Mouse (Mus musculus): Measurements from ENCODE around the gene Six5. TPM values are rescaled to one million over a fixed set of nuclear protein-coding genes. Genes with fewer than 3 reads are reported as not detected.

Six5 gene
- polyA plus RNA-seq, 1 experiment from 2014 or later: 7.4 TPM

DNA sequence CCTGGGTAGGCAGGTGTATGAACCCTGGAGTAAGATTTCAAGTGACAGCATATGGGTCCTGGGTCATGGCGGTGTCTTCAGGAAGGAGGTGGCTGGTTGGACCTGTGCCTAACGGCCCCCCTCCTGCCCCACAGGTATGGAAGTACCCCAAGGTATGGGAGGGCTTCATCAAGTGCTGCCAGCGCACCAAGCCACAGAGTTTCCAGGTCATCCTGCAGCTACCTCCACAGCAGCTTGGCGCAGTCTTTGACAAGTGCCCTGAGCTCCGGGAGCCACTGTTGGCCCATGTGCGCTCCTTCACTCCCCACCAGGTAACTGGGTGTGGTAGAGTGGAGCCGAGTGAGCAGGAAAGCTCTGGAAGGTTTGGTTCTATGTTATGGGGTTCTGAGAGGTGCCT, 41.3 kb upstream of the Six5 start:
- Histone ChIP-seq H3K4me3 (ENCODE audit: low read depth, low read length) (no peak overlapping the region), H3K27ac (ENCODE audit: low read depth, low read length) (no peak overlapping the region), H3K27me3 (ENCODE audit: control insufficient read depth, insufficient read depth, low read length) (no peaks in the 10 kb centered on the region), H3K9ac (ENCODE audit: low read length) (no peak overlapping the region), H3K4me1 (ENCODE audit: control insufficient read depth, insufficient read depth, low read length) (no peaks in the 10 kb centered on the region; the same call in 1 of the 2 replicates), H3K9me3 (ENCODE audit: control insufficient read depth, low read length) (no peaks in the 10 kb centered on the region), H3K4me2 (ENCODE audit: low read depth) (no peak overlapping the region), H3K36me3 (ENCODE audit: control insufficient read depth, insufficient read depth, low read length) (peaks cover 21% of the 10 kb centered on the region)
- 90% methylated on average over 7 of the region's 7 CpGs for WGBS
- DNase-seq (ENCODE audit: low spot score) (no peak), ATAC-seq (ENCODE audit: insufficient read depth, low FRiP score, low TSS enrichment) (no peak)

DNA sequence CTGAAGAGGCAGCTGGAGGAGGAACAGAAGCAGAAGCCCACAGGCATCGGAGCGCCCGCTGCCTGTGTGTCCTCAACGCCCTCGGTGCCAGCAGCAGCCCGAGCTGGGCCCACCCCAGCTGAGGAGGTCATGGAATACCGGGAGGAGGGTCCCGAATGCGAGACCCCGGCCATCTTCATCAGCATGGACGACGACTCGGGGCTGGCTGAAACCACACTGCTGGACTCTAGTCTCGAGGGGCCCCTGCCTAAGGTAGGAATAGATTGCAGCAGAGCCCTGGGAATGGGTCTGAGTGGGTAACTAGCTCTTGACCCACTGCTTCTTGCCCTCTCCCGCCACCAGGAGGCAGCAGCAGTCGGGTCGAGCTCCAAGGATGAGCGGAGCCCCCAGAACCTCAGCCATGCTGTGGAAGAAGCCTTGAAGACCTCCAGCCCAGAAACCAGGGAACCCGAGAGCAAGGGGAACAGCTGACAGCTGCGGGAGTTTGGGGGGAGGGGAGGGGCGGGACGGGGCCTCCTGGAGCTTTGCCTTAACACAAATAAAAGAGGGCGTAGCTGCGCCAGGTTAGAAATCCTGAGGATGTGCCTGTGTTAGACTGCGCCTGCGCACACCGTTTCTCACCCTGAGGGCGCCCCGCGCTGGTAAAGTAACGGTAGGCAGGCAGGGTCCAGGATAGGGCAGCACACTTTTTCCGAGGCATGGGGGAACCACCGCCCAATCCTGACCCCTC, 40.2 kb upstream of the Six5 start, which contains the start of gene Rsph6a:
Gene Rsph6a, plus strand, starts transcription at position 644 of the 730 bp plus-strand sequence.
- Histone ChIP-seq H3K4me1 (ENCODE audit: control insufficient read depth, insufficient read depth, low read length) (no peaks in the 10 kb centered on the region; the same call in 1 of the 2 replicates), H3K27ac (ENCODE audit: low read depth, low read length) (no peak within 1 kb of the TSS), H3K9me3 (ENCODE audit: control insufficient read depth, low read length) (no peaks in the 10 kb centered on the region), H3K4me3 (ENCODE audit: low read depth, low read length) (peak within 1 kb of the TSS; percentile 10; the same call in 1 of the 2 replicates), H3K4me2 (ENCODE audit: low read depth) (peak within 1 kb of the TSS; percentile 42), H3K9ac (ENCODE audit: low read length) (peak within 1 kb of the TSS; percentile 35; the same call in 1 of the 2 replicates), H3K36me3 (ENCODE audit: control insufficient read depth, insufficient read depth, low read length) (peaks cover 13% of the 10 kb centered on the region), H3K27me3 (ENCODE audit: control insufficient read depth, insufficient read depth, low read length) (no peaks in the 10 kb centered on the region)
- WGBS: 19% methylated on average over 33 of the region's 33 CpGs
- ATAC-seq (ENCODE audit: insufficient read depth, low FRiP score, low TSS enrichment) (peak; percentile 80), DNase-seq (ENCODE audit: low spot score) (peak; percentile 84)

DNA sequence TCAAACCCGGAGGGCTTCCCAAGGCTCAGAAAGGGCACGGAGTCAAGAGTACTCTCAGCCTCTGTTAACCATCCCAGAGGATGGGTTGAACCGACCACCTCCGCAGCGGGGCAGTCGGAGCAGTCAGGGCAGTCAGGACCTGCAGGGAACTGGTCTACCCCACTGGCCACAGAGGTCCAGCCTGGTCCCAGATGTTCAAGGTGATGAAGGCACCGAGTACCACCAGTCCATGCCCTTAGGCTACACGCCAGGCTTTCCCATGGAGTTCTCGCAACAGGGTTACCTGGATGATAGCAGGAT, 39.7 kb upstream of the Six5 start:
- Histone ChIP-seq H3K4me1 (ENCODE audit: control insufficient read depth, insufficient read depth, low read length) (no peaks in the 10 kb centered on the region; the same call in 1 of the 2 replicates), H3K4me3 (ENCODE audit: low read depth, low read length) (no peak overlapping the region), H3K27ac (ENCODE audit: low read depth, low read length) (no peak overlapping the region), H3K9ac (ENCODE audit: low read length) (no peak overlapping the region), H3K27me3 (ENCODE audit: control insufficient read depth, insufficient read depth, low read length) (no peaks in the 10 kb centered on the region), H3K4me2 (ENCODE audit: low read depth) (peak overlapping the region; percentile 42), H3K36me3 (ENCODE audit: control insufficient read depth, insufficient read depth, low read length) (peaks cover 11% of the 10 kb centered on the region), H3K9me3 (ENCODE audit: control insufficient read depth, low read length) (no peaks in the 10 kb centered on the region)
- WGBS: 65% methylated on average over 9 of the region's 9 CpGs
- DNase-seq (ENCODE audit: low spot score): no peak
- ATAC-seq (ENCODE audit: insufficient read depth, low FRiP score, low TSS enrichment): 0 out of 2 replicates have a peak, but pooled peaks have one; percentile 31

DNA sequence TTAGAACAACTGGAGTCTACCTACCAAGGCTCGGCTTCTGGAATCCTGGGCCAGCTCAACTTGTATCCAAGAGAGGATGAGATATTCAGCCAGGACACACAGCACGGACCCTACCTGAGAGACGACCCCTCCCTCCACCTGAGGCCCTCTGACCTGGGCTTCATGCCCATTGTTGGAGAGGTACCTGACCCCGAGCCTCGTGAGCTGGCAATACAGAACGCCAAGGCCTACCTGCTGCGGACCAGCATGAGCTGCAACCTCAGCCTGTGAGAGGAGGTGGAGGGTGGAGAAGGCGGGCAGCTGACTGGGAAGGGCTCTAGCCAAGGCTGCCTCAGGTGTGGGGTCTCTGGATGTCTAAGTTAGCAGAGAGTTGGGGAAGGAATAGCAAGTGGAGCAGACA, 39.3 kb upstream of the Six5 start:
- Histone ChIP-seq H3K4me1 (ENCODE audit: control insufficient read depth, insufficient read depth, low read length) (no peaks in the 10 kb centered on the region; the same call in 1 of the 2 replicates), H3K9ac (ENCODE audit: low read length) (no peak overlapping the region), H3K9me3 (ENCODE audit: control insufficient read depth, low read length) (no peaks in the 10 kb centered on the region), H3K27me3 (ENCODE audit: control insufficient read depth, insufficient read depth, low read length) (no peaks in the 10 kb centered on the region), H3K4me2 (ENCODE audit: low read depth) (no peak overlapping the region), H3K36me3 (ENCODE audit: control insufficient read depth, insufficient read depth, low read length) (peaks cover 7% of the 10 kb centered on the region), H3K27ac (ENCODE audit: low read depth, low read length) (no peak overlapping the region), H3K4me3 (ENCODE audit: low read depth, low read length) (no peak overlapping the region)
- 90% methylated on average over 8 of the region's 8 CpGs for WGBS
- ATAC-seq (ENCODE audit: insufficient read depth, low FRiP score, low TSS enrichment) (no peak), DNase-seq (ENCODE audit: low spot score) (no peak)

DNA sequence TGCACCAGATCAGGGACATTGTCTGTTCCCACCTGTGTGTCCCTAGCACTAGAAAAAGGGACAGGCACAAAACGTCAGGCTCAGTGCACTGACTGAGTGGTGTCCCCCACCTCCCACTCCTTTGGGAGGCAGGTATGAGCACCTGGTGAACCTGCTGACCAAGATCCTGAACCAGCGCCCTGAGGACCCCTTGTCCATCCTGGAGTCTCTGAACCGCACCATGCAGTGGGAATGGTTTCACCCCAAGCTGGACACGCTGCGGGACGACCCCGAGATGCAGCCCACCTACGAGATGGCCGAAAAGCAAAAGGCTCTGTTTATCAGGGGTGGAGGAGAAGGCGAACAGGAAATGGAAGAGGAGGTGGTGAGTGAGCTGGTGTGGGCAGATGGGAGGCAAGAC, 37.0 kb upstream of the Six5 start:
- peaks cover 2% of the 10 kb centered on the region for H3K36me3 ChIP-seq (ENCODE audit: control insufficient read depth, insufficient read depth, low read length)
- no peaks in the 10 kb centered on the region; the same call in 1 of the 2 replicates for H3K4me1 ChIP-seq (ENCODE audit: control insufficient read depth, insufficient read depth, low read length)
- no peak overlapping the region for H3K4me2 ChIP-seq (ENCODE audit: low read depth)
- no peak for DNase-seq (ENCODE audit: low spot score)
- H3K9ac ChIP-seq (ENCODE audit: low read length): no peak overlapping the region
- ATAC-seq (ENCODE audit: insufficient read depth, low FRiP score, low TSS enrichment): no peak
- no peak overlapping the region for H3K4me3 ChIP-seq (ENCODE audit: low read depth, low read length)
- no peak overlapping the region for H3K27ac ChIP-seq (ENCODE audit: low read depth, low read length)
- WGBS: 90% methylated on average over 10 of the region's 10 CpGs
- H3K9me3 ChIP-seq (ENCODE audit: control insufficient read depth, low read length): no peaks in the 10 kb centered on the region
- no peaks in the 10 kb centered on the region for H3K27me3 ChIP-seq (ENCODE audit: control insufficient read depth, insufficient read depth, low read length)

DNA sequence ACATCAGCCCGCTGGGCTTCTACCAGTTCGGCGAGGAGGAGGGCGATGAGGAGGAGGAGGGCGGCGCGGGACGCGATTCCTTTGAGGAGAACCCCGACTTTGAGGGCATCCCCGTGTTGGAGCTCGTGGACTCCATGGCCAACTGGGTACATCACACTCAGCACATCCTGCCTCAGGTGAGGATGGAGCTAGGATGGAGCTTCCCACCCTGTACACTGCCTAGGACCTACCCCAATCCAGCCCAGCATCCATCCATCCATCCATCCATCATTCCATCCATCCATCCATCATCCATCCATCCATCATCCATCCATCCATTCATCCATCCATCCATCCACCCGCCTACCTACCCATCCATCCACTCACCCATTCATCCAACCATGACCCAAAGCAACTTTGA, 28.5 kb upstream of the Six5 start:
- peaks cover 25% of the 10 kb centered on the region for H3K27me3 ChIP-seq (ENCODE audit: control insufficient read depth, insufficient read depth, low read length)
- 48% methylated on average over 9 of the region's 13 CpGs for WGBS
- no peaks in the 10 kb centered on the region for H3K36me3 ChIP-seq (ENCODE audit: control insufficient read depth, insufficient read depth, low read length)
- H3K9ac ChIP-seq (ENCODE audit: low read length): no peak overlapping the region
- ATAC-seq (ENCODE audit: insufficient read depth, low FRiP score, low TSS enrichment): no peak
- no peak for DNase-seq (ENCODE audit: low spot score)
- H3K4me1 ChIP-seq (ENCODE audit: control insufficient read depth, insufficient read depth, low read length): no peaks in the 10 kb centered on the region
- H3K4me2 ChIP-seq (ENCODE audit: low read depth): no peak overlapping the region
- H3K4me3 ChIP-seq (ENCODE audit: low read depth, low read length): no peak overlapping the region
- no peak overlapping the region for H3K27ac ChIP-seq (ENCODE audit: low read depth, low read length)
- no peaks in the 10 kb centered on the region; the same call in 1 of the 2 replicates for H3K9me3 ChIP-seq (ENCODE audit: control insufficient read depth, low read length)

DNA sequence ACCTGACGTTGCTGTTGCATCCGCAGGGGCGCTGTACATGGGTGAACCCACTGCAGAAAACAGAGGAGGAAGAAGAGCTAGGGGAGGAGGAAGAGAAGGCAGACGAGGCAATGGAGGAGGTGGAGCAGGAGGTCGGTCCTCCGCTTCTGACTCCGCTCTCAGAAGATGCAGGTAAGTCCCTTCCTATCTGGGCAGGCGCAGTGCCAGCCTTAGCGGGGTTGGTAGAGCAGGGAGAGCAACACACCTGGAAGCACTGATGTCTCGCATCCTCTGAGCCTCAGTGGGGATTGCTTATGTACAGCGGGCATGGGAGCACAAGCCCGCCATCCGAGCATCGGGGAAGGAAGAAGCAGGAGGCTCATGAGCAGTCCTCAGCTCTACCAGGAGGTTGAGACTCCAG, 27.3 kb upstream of the Six5 start:
- H3K36me3 ChIP-seq (ENCODE audit: control insufficient read depth, insufficient read depth, low read length): no peaks in the 10 kb centered on the region
- H3K9me3 ChIP-seq (ENCODE audit: control insufficient read depth, low read length): no peaks in the 10 kb centered on the region; the same call in 1 of the 2 replicates
- no peaks in the 10 kb centered on the region for H3K4me1 ChIP-seq (ENCODE audit: control insufficient read depth, insufficient read depth, low read length)
- WGBS: 44% methylated on average over 14 of the region's 14 CpGs
- peaks cover 25% of the 10 kb centered on the region for H3K27me3 ChIP-seq (ENCODE audit: control insufficient read depth, insufficient read depth, low read length)
- H3K27ac ChIP-seq (ENCODE audit: low read depth, low read length): no peak overlapping the region
- H3K4me3 ChIP-seq (ENCODE audit: low read depth, low read length): no peak overlapping the region
- ATAC-seq (ENCODE audit: insufficient read depth, low FRiP score, low TSS enrichment): no peak
- no peak for DNase-seq (ENCODE audit: low spot score)
- H3K9ac ChIP-seq (ENCODE audit: low read length): no peak overlapping the region
- no peak overlapping the region for H3K4me2 ChIP-seq (ENCODE audit: low read depth)

DNA sequence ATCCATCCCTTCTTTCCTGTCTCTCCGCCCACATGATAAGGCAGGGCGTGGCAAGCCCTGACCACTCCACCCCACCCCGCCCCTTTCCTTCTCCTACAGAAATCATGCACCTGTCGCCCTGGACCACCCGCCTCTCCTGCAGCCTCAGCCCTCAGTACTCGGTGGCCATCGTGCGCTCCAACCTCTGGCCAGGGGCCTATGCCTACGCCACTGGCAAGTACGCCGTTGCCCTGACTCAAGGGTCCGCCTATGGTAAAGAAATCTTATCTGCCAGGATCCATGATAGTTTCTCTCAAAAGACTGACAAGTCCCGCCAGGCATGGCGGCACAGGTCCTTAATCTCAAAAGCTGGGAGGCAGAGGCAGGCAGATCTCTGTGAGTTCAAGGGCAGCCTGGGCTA, 26.5 kb upstream of the Six5 start:
- Histone ChIP-seq H3K4me1 (ENCODE audit: control insufficient read depth, insufficient read depth, low read length) (no peaks in the 10 kb centered on the region), H3K27ac (ENCODE audit: low read depth, low read length) (no peak overlapping the region), H3K9me3 (ENCODE audit: control insufficient read depth, low read length) (no peaks in the 10 kb centered on the region; the same call in 1 of the 2 replicates), H3K27me3 (ENCODE audit: control insufficient read depth, insufficient read depth, low read length) (peaks cover 25% of the 10 kb centered on the region), H3K4me2 (ENCODE audit: low read depth) (no peak overlapping the region), H3K4me3 (ENCODE audit: low read depth, low read length) (no peak overlapping the region), H3K36me3 (ENCODE audit: control insufficient read depth, insufficient read depth, low read length) (no peaks in the 10 kb centered on the region), H3K9ac (ENCODE audit: low read length) (no peak overlapping the region)
- DNase-seq (ENCODE audit: low spot score) (no peak), ATAC-seq (ENCODE audit: insufficient read depth, low FRiP score, low TSS enrichment) (no peak)
- WGBS: 74% methylated on average over 10 of the region's 14 CpGs

DNA sequence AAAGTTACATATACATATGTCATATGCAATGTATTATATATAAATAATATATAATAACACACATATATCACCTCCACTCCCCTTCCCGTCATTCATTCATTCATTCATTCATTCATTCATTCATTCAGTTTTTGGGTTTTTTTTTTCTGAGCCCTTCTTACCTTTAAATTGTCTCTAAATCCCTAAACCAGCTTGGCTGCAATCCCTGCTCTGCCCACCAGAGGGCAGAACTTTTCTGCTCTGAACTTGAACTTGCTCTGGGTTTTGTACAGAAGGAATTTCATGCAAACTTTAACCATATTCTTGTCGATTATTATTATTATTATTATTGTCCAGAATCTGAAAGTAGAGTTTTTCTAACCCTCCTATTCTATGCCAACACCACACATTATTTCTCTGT, 25.7 kb upstream of the Six5 start:
- no peak overlapping the region for H3K4me3 ChIP-seq (ENCODE audit: low read depth, low read length)
- H3K9ac ChIP-seq (ENCODE audit: low read length): no peak overlapping the region
- H3K27me3 ChIP-seq (ENCODE audit: control insufficient read depth, insufficient read depth, low read length): peaks cover 25% of the 10 kb centered on the region
- H3K9me3 ChIP-seq (ENCODE audit: control insufficient read depth, low read length): no peaks in the 10 kb centered on the region; the same call in 1 of the 2 replicates
- no peak overlapping the region for H3K27ac ChIP-seq (ENCODE audit: low read depth, low read length)
- no peak overlapping the region for H3K4me2 ChIP-seq (ENCODE audit: low read depth)
- H3K4me1 ChIP-seq (ENCODE audit: control insufficient read depth, insufficient read depth, low read length): no peaks in the 10 kb centered on the region
- DNase-seq (ENCODE audit: low spot score) (peak; percentile 77), ATAC-seq (ENCODE audit: insufficient read depth, low FRiP score, low TSS enrichment) (no peak)
- WGBS: 8% methylated on average over 2 of the region's 2 CpGs
- H3K36me3 ChIP-seq (ENCODE audit: control insufficient read depth, insufficient read depth, low read length): no peaks in the 10 kb centered on the region
